ENCODE assay signal across 9 mouse cellular contexts in genomic region chr13:6341102-6341737, GRCm38 (mm10).
A peak's percentile ranks its signal among the peaks of the same experiment; 100 is the strongest.
DNase-seq lines count a peak whose midpoint lies in the region; ATAC-seq lines count a peak whose summit lies in the region.
"Had no signal": no experiment of that assay in that cellular context is flagged by ENCODE, and none has a peak within 500 bp of the region (broad histone marks: within the 10 kb centered on the region; RNA-seq: fewer than 3 reads in every experiment).

No protein-coding gene starts in this region.

- H3K9ac ChIP-seq in forebrain, embryonic 14.5 days (ENCODE audit: low read length) = no peak overlapping the region
- no peak overlapping the region for H3K9ac ChIP-seq in forebrain, embryonic 12.5 days
- H3K9ac ChIP-seq in hindbrain, embryonic 15.5 days = no peak overlapping the region
- no peak overlapping the region for H3K9ac ChIP-seq in midbrain, embryonic 15.5 days
- H3K9ac ChIP-seq: limb, embryonic 15.5 days had no signal

- no peak overlapping the region for H3K27ac ChIP-seq in forebrain, embryonic 14.5 days (ENCODE audit: low read depth, low read length)
- no peak overlapping the region for H3K27ac ChIP-seq in forebrain, embryonic 12.5 days
- H3K27ac ChIP-seq in hindbrain, embryonic 15.5 days (replicated peaks) = 0 out of 2 replicates have a peak overlapping the region, but pooled peaks have one; percentile 42
- H3K27ac ChIP-seq in midbrain, embryonic 15.5 days = no peak overlapping the region
- H3K27ac ChIP-seq: limb, embryonic 15.5 days had no signal

- H3K27me3 ChIP-seq in forebrain, embryonic 14.5 days (replicated peaks; ENCODE audit: control insufficient read depth, insufficient read depth, low read length) = no peaks in the 10 kb centered on the region
- H3K27me3 ChIP-seq in forebrain, embryonic 12.5 days = no peaks in the 10 kb centered on the region
- H3K27me3 ChIP-seq in hindbrain, embryonic 15.5 days = no peaks in the 10 kb centered on the region
- H3K27me3 ChIP-seq in midbrain, embryonic 15.5 days (replicated peaks) = no peaks in the 10 kb centered on the region
- H3K27me3 ChIP-seq: limb, embryonic 15.5 days had no signal

- no peaks in the 10 kb centered on the region for H3K4me1 ChIP-seq in forebrain, embryonic 14.5 days (ENCODE audit: control insufficient read depth, insufficient read depth, low read length)
- no peaks in the 10 kb centered on the region for H3K4me1 ChIP-seq in forebrain, embryonic 12.5 days
- 0 out of 2 replicates have a peak, but pooled peaks cover 5% of the 10 kb centered on the region for H3K4me1 ChIP-seq in hindbrain, embryonic 15.5 days (replicated peaks)
- 0 out of 2 replicates have a peak, but pooled peaks cover 3% of the 10 kb centered on the region for H3K4me1 ChIP-seq in midbrain, embryonic 15.5 days
- H3K4me1 ChIP-seq: limb, embryonic 15.5 days had no signal

- DNase-seq in forebrain, embryonic 14.5 days (ENCODE audit: low spot score) = peak; percentile 58
- DNase-seq in cerebellum, postnatal 25 days = peak; percentile 58 to 68
- DNase-seq in ovary, postnatal 14 days (ENCODE audit: low spot score) = no peak
- DNase-seq in lung, postnatal 25 days (ENCODE audit: low spot score) = no peak
- no peak for DNase-seq in B cell, adult 2 months

- WGBS in forebrain, embryonic 14.5 days = 63% methylated on average over 3 of the region's 3 CpGs
- 75% methylated on average over 3 of the region's 3 CpGs for WGBS in forebrain, embryonic 12.5 days
- 32% methylated on average over 3 of the region's 3 CpGs for WGBS in hindbrain, embryonic 15.5 days
- WGBS in midbrain, embryonic 15.5 days = 61% methylated on average over 3 of the region's 3 CpGs

- no peak overlapping the region for H3K4me2 ChIP-seq in forebrain, embryonic 14.5 days (ENCODE audit: low read length)
- no peak overlapping the region for H3K4me2 ChIP-seq in forebrain, embryonic 12.5 days
- no peak overlapping the region for H3K4me2 ChIP-seq in hindbrain, embryonic 15.5 days
- H3K4me2 ChIP-seq in midbrain, embryonic 15.5 days = no peak overlapping the region
- H3K4me2 ChIP-seq: limb, embryonic 15.5 days had no signal

- H3K9me3 ChIP-seq in forebrain, embryonic 14.5 days (replicated peaks; ENCODE audit: control insufficient read depth, low read length) = no peaks in the 10 kb centered on the region
- H3K9me3 ChIP-seq in forebrain, embryonic 12.5 days = no peaks in the 10 kb centered on the region
- no peaks in the 10 kb centered on the region for H3K9me3 ChIP-seq in hindbrain, embryonic 15.5 days
- H3K9me3 ChIP-seq in midbrain, embryonic 15.5 days = no peaks in the 10 kb centered on the region
- H3K9me3 ChIP-seq: limb, embryonic 15.5 days had no signal

- ATAC-seq in forebrain, embryonic 14.5 days = peak; percentile 85; the same call in 1 of the 2 replicates
- no peak for ATAC-seq in forebrain, embryonic 12.5 days (ENCODE audit: low FRiP score)
- ATAC-seq in hindbrain, embryonic 15.5 days (ENCODE audit: low FRiP score, low read depth) = no peak; the same call in 1 of the 2 replicates
- ATAC-seq in midbrain, embryonic 15.5 days (replicated peaks) = peak; percentile 73

- H3K36me3 ChIP-seq in forebrain, embryonic 14.5 days (ENCODE audit: control insufficient read depth, insufficient read depth, low read length) = no peaks in the 10 kb centered on the region
- no peaks in the 10 kb centered on the region for H3K36me3 ChIP-seq in forebrain, embryonic 12.5 days (replicated peaks)
- no peaks in the 10 kb centered on the region for H3K36me3 ChIP-seq in hindbrain, embryonic 15.5 days
- no peaks in the 10 kb centered on the region for H3K36me3 ChIP-seq in midbrain, embryonic 15.5 days (replicated peaks)
- H3K36me3 ChIP-seq: limb, embryonic 15.5 days had no signal

- no peak overlapping the region for H3K4me3 ChIP-seq in forebrain, embryonic 14.5 days (ENCODE audit: low read depth, low read length)
- no peak overlapping the region for H3K4me3 ChIP-seq in forebrain, embryonic 12.5 days (replicated peaks)
- H3K4me3 ChIP-seq in hindbrain, embryonic 15.5 days = no peak overlapping the region
- no peak overlapping the region for H3K4me3 ChIP-seq in midbrain, embryonic 15.5 days
- H3K4me3 ChIP-seq: limb, embryonic 15.5 days had no signal

Comparison
In these comparisons a context has a peak if more than half of its experiments do, and no peak if none do; other contexts are left out.
1. ATAC-seq: peak in forebrain, embryonic 14.5 days (single experiment) and midbrain, embryonic 15.5 days (single experiment); none in forebrain, embryonic 12.5 days (single experiment) and hindbrain, embryonic 15.5 days (single experiment).
2. DNase-seq: peak in forebrain, embryonic 14.5 days (single experiment) and cerebellum, postnatal 25 days (2 of 2); none in ovary, postnatal 14 days (single experiment), lung, postnatal 25 days (single experiment) and B cell, adult 2 months (0 of 2).